Mouse (Mus musculus) layer of hippocampus, adult 11-12 months (tissue): ENCODE results near the gene Tdgf1.

Source experiments
- DNase-seq: peaks from one replicate; pipeline ENCODE4 v3.0.0; 2022; ENCODE audit warnings: low spot score

Gene Tdgf1

DNA sequence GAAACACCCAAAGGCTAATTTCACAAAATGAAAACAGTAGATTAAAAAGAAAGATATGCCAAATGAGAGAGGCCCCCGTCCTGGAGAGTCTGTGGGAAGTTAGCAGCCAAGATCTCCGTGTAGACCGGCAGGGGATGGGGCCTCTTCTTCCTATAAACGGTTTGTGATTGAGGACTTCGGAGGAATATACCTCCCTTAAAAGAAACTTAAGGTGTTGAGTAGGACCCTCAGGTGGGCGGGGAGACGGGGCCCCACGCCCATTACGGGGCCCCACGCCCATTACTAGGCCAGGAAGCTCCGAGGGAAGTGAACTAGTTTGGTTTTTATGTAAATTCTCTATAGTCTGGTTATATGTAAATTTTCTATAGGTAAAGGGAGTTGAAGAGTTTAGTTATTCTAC, at the start of gene Tdgf1:
TSS of gene Tdgf1 (minus strand) at position 233 of the 400 bp plus-strand sequence.
- DNase-seq, result no peak

- peak; percentile 78 for DNase-seq
Observed at GRCm38 (mm10) chr9:110994716-110995172, 48.8 kb upstream of the Tdgf1 start.

DNA sequence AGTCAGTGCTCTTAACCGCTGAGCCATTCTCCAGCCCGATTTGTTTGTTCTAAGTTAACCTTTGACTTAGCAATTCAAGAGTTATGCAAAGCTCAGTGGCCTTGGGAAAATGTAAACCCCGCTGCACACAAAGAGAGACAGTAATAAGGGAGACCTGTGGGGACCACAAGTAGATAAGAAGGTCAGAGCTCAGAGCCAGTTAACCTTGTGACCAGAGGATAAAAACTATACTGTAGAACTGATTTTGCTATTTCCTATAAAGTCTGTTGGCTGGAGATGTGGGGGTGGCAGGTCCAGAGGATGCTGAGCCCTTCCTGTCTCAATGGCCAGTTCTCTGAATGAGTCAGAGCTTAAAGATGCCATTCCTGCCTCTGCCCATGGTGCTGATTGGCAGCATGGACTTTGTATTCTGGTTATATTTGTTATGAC, 47.3 kb upstream of the Tdgf1 start:
- DNase-seq, result no peak

DNA sequence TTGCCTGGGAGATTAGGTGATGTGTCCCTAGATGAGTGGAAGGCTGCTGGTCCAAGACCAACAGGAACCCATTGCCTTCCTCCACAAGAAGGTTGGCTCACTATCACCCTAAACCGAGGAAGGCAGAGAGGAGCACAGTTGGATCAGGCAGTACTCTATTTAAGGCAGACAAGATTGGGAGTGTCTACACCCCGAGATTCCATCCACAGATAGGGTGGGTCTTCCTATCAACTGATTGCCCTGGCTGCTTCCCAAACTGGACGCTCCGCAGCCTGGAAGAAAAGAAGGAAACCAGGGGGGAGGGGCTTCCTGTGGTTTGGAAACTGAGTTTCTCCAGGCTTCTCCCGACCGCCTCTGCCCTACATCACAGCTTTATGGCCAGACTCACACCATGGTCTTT, 44.2 kb upstream of the Tdgf1 start, which contains the start of gene Rtp3:
TSS of gene Rtp3 (minus strand) at position 380 of the 400 bp plus-strand sequence.
- DNase-seq, result no peak

DNA sequence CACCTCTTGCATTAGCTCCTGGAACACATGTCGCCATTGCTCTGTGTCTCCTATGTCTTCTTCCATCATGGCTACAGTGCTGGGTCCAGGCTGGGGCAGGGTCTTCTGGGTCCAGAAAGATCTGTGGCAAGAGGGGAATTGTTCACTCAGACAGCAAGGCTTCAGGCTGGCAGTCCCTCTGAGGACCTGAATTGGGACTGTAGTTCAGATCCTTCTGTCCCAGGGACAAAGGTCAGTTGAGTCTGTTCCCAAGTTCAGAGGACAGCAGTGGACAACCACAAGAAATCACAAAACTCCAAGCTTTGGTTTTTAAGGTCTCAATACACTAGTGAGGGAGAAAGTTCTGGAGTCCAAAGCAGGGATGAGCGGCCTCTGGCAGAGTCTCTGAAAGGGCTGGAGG, 43.6 kb upstream of the Tdgf1 start:
- DNase-seq, result no peak

DNA sequence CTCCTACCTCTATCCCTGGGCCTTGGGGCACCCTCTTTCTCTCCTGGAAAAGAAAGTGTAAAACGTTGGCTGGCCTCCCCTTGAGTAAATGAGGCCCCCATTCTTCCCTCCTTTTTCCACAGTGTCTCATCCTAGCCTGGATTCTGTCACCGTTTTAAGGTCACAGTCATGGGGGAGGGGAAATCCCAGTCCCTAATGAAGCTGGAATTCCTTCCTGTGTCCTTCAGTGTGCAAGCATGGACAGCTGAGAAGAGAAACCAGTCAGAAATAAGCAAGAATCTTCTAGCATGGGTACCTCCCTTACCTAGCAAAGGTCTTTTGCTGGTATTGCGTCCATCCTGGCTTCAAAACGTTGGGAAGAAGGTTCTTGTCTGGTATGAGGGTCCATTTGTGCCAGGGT, 43.2 kb upstream of the Tdgf1 start:
- DNase-seq, result no peak

DNA sequence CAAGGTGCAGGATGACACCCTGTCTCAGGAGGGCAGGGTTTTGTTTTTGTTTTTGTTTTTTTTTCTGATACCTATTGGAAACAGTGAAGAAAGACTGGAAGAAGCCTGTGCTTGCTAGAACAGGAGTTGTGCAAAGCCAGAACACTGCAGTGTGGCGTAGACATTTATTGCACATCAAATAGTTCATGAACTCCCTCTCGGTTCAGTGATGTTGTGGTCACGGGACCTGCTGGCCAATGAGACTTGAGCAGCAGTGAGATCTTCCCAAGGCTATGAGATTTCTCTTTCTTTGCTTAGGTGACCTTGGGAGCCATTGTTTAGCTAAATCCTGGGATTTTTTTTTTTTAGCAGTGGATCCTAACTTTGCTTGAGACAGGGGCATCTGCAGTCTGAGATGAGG, 42.1 kb upstream of the Tdgf1 start:
- DNase-seq, result no peak

DNA sequence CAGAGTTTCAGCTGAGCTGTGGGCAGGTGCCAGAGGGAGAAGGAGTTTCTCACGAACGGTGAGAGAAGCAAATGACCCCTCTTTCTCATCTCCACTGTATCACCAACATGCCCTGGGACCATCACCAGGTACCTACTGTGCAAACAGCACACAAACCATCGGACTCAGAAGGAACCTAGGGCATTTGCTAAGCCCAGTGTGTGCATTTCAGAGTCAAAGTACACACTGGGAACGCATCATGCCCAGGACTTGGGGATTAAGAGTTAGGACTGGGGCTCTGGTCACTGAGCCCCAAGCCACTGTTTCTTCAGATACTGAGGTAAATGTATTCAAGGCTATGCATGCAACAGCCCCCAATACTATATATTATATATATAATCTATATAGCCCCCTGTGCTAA, 41.4 kb upstream of the Tdgf1 start:
- DNase-seq, result no peak

- no peak for DNase-seq
Observed at GRCm38 (mm10) chr9:110985951-110986350, 40.0 kb upstream of the Tdgf1 start.

GRCm38 (mm10) chr9:110985541-110985940, 39.6 kb upstream of the Tdgf1 start:
- DNase-seq, result no peak

DNA sequence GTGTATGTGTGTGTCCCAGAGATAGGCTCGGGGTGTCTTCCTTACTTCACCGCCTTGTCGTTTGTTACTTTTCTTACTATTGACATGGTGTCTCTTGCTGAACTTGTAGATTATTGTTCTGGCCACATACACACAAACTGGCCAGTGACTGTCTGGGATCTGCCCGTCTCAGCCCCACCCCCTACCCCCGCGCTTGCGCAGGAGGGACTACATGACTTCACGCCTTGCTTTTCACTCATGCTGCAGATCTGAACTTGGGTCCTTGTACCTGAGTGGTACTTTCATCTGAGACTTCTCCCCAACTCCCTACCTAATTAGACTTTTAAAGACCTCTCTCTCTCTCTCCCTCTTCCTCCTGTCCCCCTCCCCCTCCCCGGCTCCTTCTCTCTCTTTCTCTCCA, 38.1 kb upstream of the Tdgf1 start:
- DNase-seq, result no peak

GRCm38 (mm10) chr9:110982351-110982750, 36.4 kb upstream of the Tdgf1 start:
- DNase-seq, result no peak

GRCm38 (mm10) chr9:110979411-110979810, 33.5 kb upstream of the Tdgf1 start:
- no peak for DNase-seq

GRCm38 (mm10) chr9:110965910-110966231, 19.9 kb upstream of the Tdgf1 start:
- no peak for DNase-seq

DNA sequence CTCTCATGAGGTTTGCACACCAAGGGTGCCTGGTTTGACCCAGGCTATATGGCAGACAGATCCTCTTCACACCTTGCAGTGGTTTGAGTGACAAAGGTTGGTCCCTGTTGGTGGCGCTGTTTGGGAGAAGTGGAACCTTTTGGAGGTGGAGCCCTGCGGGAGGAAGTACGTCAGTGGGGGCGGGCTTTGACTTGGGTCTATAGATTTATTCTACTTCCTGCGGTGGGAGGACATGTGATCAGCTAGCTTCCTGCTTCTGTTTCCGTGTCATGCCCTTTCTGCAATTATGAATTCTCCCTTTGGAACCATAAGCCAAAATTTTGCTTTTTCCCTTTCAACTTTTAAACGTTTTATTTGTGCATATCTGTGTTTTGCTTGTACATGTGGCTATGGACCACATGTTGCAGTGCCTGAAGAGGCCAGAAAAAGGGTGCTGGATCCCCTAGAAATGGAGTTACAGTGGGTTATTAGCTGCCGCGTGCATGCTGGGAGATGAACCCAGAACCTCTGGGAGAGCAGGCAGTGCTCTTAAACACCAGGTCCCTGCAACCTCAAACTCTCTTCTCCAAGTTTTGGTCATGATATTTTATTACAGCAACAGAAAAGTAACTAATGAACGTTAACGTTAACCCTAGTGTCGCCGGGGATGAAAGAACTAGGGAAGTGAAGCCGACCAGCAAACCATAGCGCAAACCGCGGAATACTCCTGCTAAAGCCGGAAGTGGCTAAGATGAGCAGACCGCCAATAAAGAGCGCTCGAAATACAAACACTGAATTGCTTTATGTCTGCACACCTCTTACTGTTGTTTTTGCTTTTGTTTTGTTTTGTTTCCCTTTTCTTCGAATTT, 19.3 kb upstream of the Tdgf1 start:
- DNase-seq, result no peak

DNA sequence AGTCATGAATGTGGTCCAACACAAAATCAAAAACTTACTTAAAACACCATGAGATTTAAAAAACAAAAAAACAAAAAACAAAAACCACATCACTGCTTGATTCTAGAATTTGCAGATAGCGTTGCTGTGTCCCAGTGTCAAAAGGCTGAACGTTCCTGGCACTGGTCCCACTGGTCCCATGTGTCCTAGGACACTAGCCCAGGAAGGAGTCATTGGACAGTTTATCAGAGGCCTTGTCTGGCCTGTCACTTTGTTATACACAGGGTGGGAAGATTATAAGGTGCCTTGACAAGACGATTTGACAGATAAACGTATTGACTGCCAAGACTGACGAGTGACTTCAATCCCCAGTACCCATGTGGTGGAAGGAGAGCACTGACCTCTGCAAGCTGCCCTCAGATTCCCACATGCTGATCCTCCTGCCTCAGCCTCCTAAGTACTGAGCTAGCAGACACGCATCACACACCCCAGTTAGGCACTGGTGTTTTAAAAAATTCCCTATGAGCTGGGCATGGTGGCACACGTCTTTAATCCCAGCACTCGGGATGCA, 17.7 kb upstream of the Tdgf1 start:
- no peak for DNase-seq

- no peak for DNase-seq
Observed at GRCm38 (mm10) chr9:110961386-110961785, 15.4 kb upstream of the Tdgf1 start.

GRCm38 (mm10) chr9:110960230-110961149, 14.5 kb upstream of the Tdgf1 start:
- DNase-seq, result no peak

- DNase-seq, result no peak
Observed at GRCm38 (mm10) chr9:110959669-110960068, 13.7 kb upstream of the Tdgf1 start.

DNA sequence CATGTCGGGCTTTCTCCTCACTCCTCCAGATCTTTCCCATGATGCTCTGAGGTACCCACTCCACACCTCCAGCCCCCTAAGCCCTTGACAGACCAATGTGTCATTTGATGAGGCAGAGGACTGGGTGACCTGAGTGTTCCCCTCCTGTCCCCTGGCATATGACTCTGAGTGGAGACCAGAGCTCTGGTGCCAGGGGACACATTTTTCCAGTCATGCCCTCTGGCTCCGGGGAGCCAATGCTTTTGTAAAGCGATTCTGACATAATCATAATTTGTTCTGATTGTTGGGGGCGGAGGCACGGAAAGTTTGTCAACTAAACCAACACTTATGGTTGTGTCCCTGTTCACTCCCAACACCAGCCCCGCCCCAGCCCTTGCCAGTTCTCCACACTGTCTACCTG, 10.0 kb upstream of the Tdgf1 start:
- no peak for DNase-seq

DNA sequence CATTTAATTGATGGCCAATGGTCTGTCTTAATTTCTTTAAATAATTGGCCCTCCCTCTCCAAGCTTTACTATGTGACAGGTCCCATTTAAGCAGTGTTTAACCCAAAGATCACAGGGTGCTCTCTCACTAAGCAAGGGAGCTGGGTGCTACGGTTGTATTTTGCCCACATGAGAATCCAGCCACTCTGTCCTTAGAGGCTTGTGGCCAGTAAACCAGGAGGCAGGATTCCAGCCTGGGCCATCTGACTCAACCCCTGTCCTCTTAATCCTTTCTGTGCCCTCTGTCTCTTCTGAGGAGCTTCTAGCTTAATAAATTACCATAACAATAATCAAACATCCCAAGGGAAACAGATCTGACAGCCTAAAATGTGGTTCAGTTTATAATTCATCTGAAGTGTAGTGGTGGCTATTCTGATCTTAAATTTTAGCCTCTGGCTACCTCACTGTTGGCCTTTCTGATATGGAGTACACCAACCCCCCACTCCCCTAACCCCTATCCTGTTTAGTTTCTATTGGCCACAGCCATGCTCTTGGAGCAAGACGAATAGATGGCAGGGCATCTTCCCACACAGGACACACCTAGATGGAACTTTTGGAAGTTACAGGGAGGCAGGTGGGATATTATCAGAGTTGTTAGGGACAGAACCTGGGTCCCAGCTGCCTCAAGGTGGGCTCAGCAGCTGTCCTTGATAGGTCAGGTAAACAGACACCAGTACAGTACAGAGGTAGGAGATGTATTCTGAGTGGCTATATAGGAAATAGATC, 8.9 kb upstream of the Tdgf1 start:
- DNase-seq, result no peak
